Mouse (Mus musculus) MEL (cell line): Measurements from ENCODE around the gene Rtn4rl2. TPM values are rescaled to one million over a fixed set of nuclear protein-coding genes. Genes with fewer than 3 reads are reported as not detected.

Experiments
- DNase-seq: peaks from one replicate; pipeline ENCODE4 v3.0.0; 2011; ENCODE audit warnings: low read depth, low spot score
- H3K27ac ChIP-seq: 2 replicates; pipeline ENCODE4 v1.5.1; 2012; ENCODE audit warnings: low read depth, mild to moderate bottlenecking, control low read depth, low read length, moderate library complexity; ENCODE audit not compliant: control insufficient read depth
- H3K27me3 ChIP-seq, 2 experiments: fragments of 150-350 bp in 1 of 2; sonication (generic) in 1 of 2; 2 replicates each; pipeline ENCODE4 v1.6.1; 2012; ENCODE audit warnings: low read length in 2 of 2, mild to moderate bottlenecking in 2 of 2, improper control_type of control experiment in 1 of 2, moderate library complexity in 1 of 2; ENCODE audit not compliant: insufficient read depth in 2 of 2, control insufficient read depth in 1 of 2
- H3K36me3 ChIP-seq, 2 experiments: 2 replicates each; pipeline ENCODE4 v1.6.1; 2012 to 2014; ENCODE audit warnings: low read length in 2 of 2, improper control_type of control experiment in 1 of 2, inconsistent platforms in 1 of 2, mild to moderate bottlenecking in 1 of 2; ENCODE audit not compliant: insufficient read depth in 2 of 2, control insufficient read depth in 1 of 2
- H3K4me1 ChIP-seq, 2 experiments: fragments of 150-350 bp in 1 of 2; sonication (generic) in 1 of 2; 2 replicates each; pipeline ENCODE4 v1.6.1; 2012; ENCODE audit warnings: low read length in 2 of 2, improper control_type of control experiment in 1 of 2, mild to moderate bottlenecking in 1 of 2; ENCODE audit not compliant: insufficient read depth in 2 of 2, control insufficient read depth in 1 of 2
- H3K4me3 ChIP-seq, 2 experiments: fragments of 150-350 bp in 1 of 2; sonication (generic) in 1 of 2; 2 replicates each; pipeline ENCODE4 v1.5.1; 2012; ENCODE audit warnings: low read depth in 2 of 2, low read length in 2 of 2, mild to moderate bottlenecking in 2 of 2, moderate library complexity in 2 of 2, control low read depth in 1 of 2, improper control_type of control experiment in 1 of 2; ENCODE audit not compliant: control insufficient read depth in 1 of 2, insufficient read depth in 1 of 2
- H3K79me2 ChIP-seq: 2 replicates; pipeline ENCODE4 v1.6.1; 2012; ENCODE audit warnings: mild to moderate bottlenecking, low read length, moderate library complexity; ENCODE audit not compliant: control insufficient read depth, poor library complexity, insufficient read depth
- H3K9ac ChIP-seq: 2 replicates; pipeline ENCODE4 v1.6.1; 2012; ENCODE audit warnings: low read depth, mild to moderate bottlenecking, control low read depth, low read length, moderate library complexity; ENCODE audit not compliant: control insufficient read depth, poor library complexity, severe bottlenecking
- H3K9me3 ChIP-seq: fragments of 150-350 bp; sonication (generic); replicated peaks from 2 replicates; pipeline ENCODE4 v1.6.1; 2012; ENCODE audit warnings: mild to moderate bottlenecking, low read length, improper control_type of control experiment, moderate library complexity; ENCODE audit not compliant: insufficient read depth
- CHD1 ChIP-seq: IDR thresholded peaks from 2 replicates; pipeline ENCODE4 v1.6.1; 2012; ENCODE audit warnings: low read depth, mild to moderate bottlenecking, inconsistent platforms, low read length, improper control_type of control experiment
- CHD2 ChIP-seq: IDR thresholded peaks from 2 replicates; pipeline ENCODE4 v1.6.1; 2011; ENCODE audit warnings: low read length, improper control_type of control experiment
- CTCF ChIP-seq, 3 experiments: IDR thresholded peaks in 2 of 3; conservative IDR thresholded peaks in 1 of 3; 2 replicates each; pipeline ENCODE4 v1.5.1; 2011 to 2012; ENCODE audit warnings: low read length in 3 of 3, low read depth in 2 of 3, mild to moderate bottlenecking in 2 of 3, improper control_type of control experiment in 1 of 3, inconsistent platforms in 1 of 3, mixed read lengths in 1 of 3, moderate library complexity in 1 of 3; ENCODE audit not compliant: control insufficient read depth in 1 of 3, insufficient read depth in 1 of 3, poor library complexity in 1 of 3, severe bottlenecking in 1 of 3
- EP300 ChIP-seq, 2 experiments: IDR thresholded peaks; 2 replicates each; pipeline ENCODE4 v1.6.1; 2011; ENCODE audit warnings: improper control_type of control experiment in 2 of 2, low read length in 2 of 2, low read depth in 1 of 2, mild to moderate bottlenecking in 1 of 2
- GABPA ChIP-seq: IDR thresholded peaks from 2 replicates; pipeline ENCODE4 v1.6.1; 2012; ENCODE audit warnings: low read depth, mild to moderate bottlenecking, inconsistent platforms, low read length, improper control_type of control experiment, moderate library complexity
- GATA1 ChIP-seq: IDR thresholded peaks from 2 replicates; pipeline ENCODE4 v1.6.1; 2011; ENCODE audit warnings: low read depth, low read length, improper control_type of control experiment
- HCFC1 ChIP-seq: IDR thresholded peaks from 2 replicates; pipeline ENCODE4 v1.6.1; 2012; ENCODE audit warnings: low read depth, mild to moderate bottlenecking, inconsistent platforms, low read length, improper control_type of control experiment, moderate library complexity
- JUND ChIP-seq: IDR thresholded peaks from 2 replicates; pipeline ENCODE4 v1.6.1; 2011; ENCODE audit warnings: low read depth, mild to moderate bottlenecking, improper control_type of control experiment, low read length
- MEF2A ChIP-seq: IDR thresholded peaks from 2 replicates; pipeline ENCODE4 v1.6.1; 2014; ENCODE audit warnings: low read depth, mild to moderate bottlenecking, inconsistent platforms, low read length, improper control_type of control experiment; ENCODE audit not compliant: poor library complexity, insufficient replicate concordance, severe bottlenecking; ENCODE audit errors: extremely low read depth
- MYC ChIP-seq: IDR thresholded peaks from 2 replicates; pipeline ENCODE4 v1.6.1; 2011; ENCODE audit warnings: low read depth, mild to moderate bottlenecking, low read length, improper control_type of control experiment, moderate library complexity
- NELFE ChIP-seq: IDR thresholded peaks from 2 replicates; pipeline ENCODE4 v1.6.1; 2011; ENCODE audit warnings: low read depth, low read length, improper control_type of control experiment
- NRF1 ChIP-seq: IDR thresholded peaks from 2 replicates; pipeline ENCODE4 v1.6.1; 2014; ENCODE audit warnings: low read depth, mild to moderate bottlenecking, inconsistent platforms, low read length, improper control_type of control experiment, moderate library complexity; ENCODE audit not compliant: poor library complexity, insufficient read depth, severe bottlenecking
- POLR2AphosphoS2 ChIP-seq: IDR thresholded peaks from 2 replicates; pipeline ENCODE4 v1.6.1; 2011; ENCODE audit warnings: low read length, improper control_type of control experiment
- RAD21 ChIP-seq: IDR thresholded peaks from 2 replicates; pipeline ENCODE4 v1.6.1; 2011; ENCODE audit warnings: mild to moderate bottlenecking, low read depth, low read length, improper control_type of control experiment
- RCOR1 ChIP-seq: IDR thresholded peaks from 2 replicates; pipeline ENCODE4 v1.6.1; 2012; ENCODE audit warnings: low read depth, mild to moderate bottlenecking, inconsistent platforms, low read length, improper control_type of control experiment
- SIN3A ChIP-seq: IDR thresholded peaks from 2 replicates; pipeline ENCODE4 v1.6.1; 2012; ENCODE audit warnings: low read length, improper control_type of control experiment, inconsistent platforms
- SMC3 ChIP-seq: IDR thresholded peaks from 2 replicates; pipeline ENCODE4 v1.6.1; 2011; ENCODE audit warnings: low read depth, low read length, improper control_type of control experiment
- TAL1 ChIP-seq: IDR thresholded peaks from 2 replicates; pipeline ENCODE4 v1.6.1; 2012; ENCODE audit warnings: mild to moderate bottlenecking, inconsistent platforms, low read length, moderate library complexity, mixed read lengths
- TBP ChIP-seq: IDR thresholded peaks from 2 replicates; pipeline ENCODE4 v1.8.0; 2011; ENCODE audit warnings: low read depth, low read length, improper control_type of control experiment
- TCF12 ChIP-seq: IDR thresholded peaks from 2 replicates; pipeline ENCODE4 v1.6.1; 2014; ENCODE audit warnings: low read depth, mild to moderate bottlenecking, inconsistent platforms, low read length, improper control_type of control experiment, moderate library complexity
- UBTF ChIP-seq: IDR thresholded peaks from 2 replicates; pipeline ENCODE4 v1.6.1; 2012; ENCODE audit warnings: low read depth, mild to moderate bottlenecking, inconsistent platforms, low read length, improper control_type of control experiment, moderate library complexity, borderline replicate concordance; ENCODE audit not compliant: insufficient read depth
- USF1 ChIP-seq: IDR thresholded peaks from 2 replicates; pipeline ENCODE4 v1.6.1; 2014; ENCODE audit warnings: low read depth, mild to moderate bottlenecking, inconsistent platforms, low read length, improper control_type of control experiment, moderate library complexity
- USF2 ChIP-seq, 2 experiments: IDR thresholded peaks; 2 replicates each; pipeline ENCODE4 v1.6.1; 2011 to 2012; ENCODE audit warnings: improper control_type of control experiment in 2 of 2, low read length in 2 of 2, borderline replicate concordance in 1 of 2, inconsistent platforms in 1 of 2, low read depth in 1 of 2, mild to moderate bottlenecking in 1 of 2; ENCODE audit not compliant: insufficient read depth in 1 of 2
- ZKSCAN1 ChIP-seq: IDR thresholded peaks from 2 replicates; pipeline ENCODE4 v1.6.1; 2012; ENCODE audit warnings: low read depth, mild to moderate bottlenecking, inconsistent platforms, low read length, improper control_type of control experiment, moderate library complexity
- ZNF384 ChIP-seq: IDR thresholded peaks from 2 replicates; pipeline ENCODE4 v1.6.1; 2012; ENCODE audit warnings: low read depth, mild to moderate bottlenecking, inconsistent platforms, low read length, improper control_type of control experiment
- polyA plus RNA-seq, 2 experiments: library from polyadenylated mRNA; stranded (reverse) in 1 of 2; unstranded in 1 of 2; fragments of >175 nt in 1 of 2; fragments of >200 nt in 1 of 2; gene quantifications; 2 replicates each; pipeline versions ENCODE4 v1.2.1 to v1.2.4; 2012; ENCODE audit warnings: low replicate concordance in 2 of 2, low read depth in 1 of 2; ENCODE audit not compliant: insufficient read length in 2 of 2, insufficient read depth in 1 of 2, missing spikeins in 1 of 2
- total RNA-seq: library from RNA; depleted of rRNA; stranded (reverse); fragments of 300-350 nt; gene quantifications from 2 replicates; pipeline ENCODE4 v1.2.3, GENCODE M21; 2012

The Rtn4rl2 gene
- total and polyA plus RNA-seq, 3 experiments, result 0.12 to 1.1 TPM; not detected in 1

DNA sequence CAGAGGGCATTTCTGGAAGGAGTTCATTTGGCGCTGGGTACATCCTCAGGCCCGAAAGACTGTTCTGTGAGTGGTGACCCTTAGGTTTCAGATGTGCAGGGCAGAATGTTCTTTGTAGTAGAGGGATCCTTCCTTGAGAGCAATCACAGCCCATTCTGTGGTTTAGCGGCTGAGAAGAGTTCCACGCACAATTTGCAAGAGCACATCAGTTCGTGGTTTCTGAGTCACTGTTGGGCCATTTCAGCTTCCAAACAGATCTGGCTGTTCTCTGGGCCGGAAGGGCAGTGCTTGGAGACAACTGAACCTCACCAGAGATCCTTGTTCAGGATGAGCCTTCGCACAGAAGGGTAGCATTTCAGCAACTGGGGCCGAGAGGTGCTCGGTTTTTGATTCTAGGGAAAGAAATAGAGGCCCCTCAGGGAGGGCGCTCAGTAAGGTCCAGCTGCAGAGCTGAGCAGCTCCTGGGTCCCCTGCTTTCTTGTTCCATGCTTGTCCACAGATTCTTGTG lies 33.1 kb upstream of the Rtn4rl2 start:
- H3K4me1 ChIP-seq, result no peaks in the 10 kb centered on the region
- peaks cover 0 to 3% of the 10 kb centered on the region in 2 experiments; a peak in 2 of 4 replicates for H3K27me3 ChIP-seq
- no peaks in the 10 kb centered on the region for H3K9me3 ChIP-seq
- no peak overlapping the region for H3K9ac ChIP-seq
- TF ChIP-seq SMC3, result no peak
- no peak for TF ChIP-seq TAL1
- no peak for TF ChIP-seq MEF2A
- no peak for TF ChIP-seq MYC
- no peak for TF ChIP-seq ZNF384
- TF ChIP-seq CHD1, result no peak
- H3K79me2 ChIP-seq, result no peaks in the 10 kb centered on the region
- H3K4me3 ChIP-seq, result no peak overlapping the region
- no peak for DNase-seq
- no peaks in the 10 kb centered on the region for H3K36me3 ChIP-seq
- H3K27ac ChIP-seq, result no peak overlapping the region

DNA sequence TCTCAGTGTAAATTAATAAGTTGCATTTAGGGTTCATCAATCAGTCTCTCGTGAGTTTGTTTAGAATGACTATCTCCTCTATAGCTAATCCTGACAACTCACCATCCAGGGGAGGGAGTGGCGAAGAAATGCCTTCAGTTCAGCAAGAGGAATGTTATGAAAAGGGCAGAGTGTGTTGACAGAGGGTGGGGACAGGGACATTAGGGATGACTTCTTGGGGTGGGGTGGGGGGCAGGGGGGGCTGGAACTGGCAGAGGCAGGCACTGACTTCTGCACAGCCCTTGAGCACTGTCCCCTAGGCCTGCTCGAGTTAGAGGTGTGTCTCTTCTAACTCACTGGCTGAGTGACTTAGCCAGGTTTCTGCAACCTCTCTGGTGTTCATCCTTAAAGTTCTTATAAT lies 31.7 kb upstream of the Rtn4rl2 start:
- Histone ChIP-seq H3K4me1 (no peaks in the 10 kb centered on the region), H3K36me3 (no peaks in the 10 kb centered on the region), H3K27me3 (peaks cover 0 to 3% of the 10 kb centered on the region in 2 experiments; a peak in 2 of 4 replicates), H3K9ac (no peak overlapping the region), H3K9me3 (no peaks in the 10 kb centered on the region), H3K79me2 (no peaks in the 10 kb centered on the region), H3K27ac (no peak overlapping the region), H3K4me3 (no peak overlapping the region)
- TF ChIP-seq JUND (no peak), RAD21 (no peak), CTCF (IDR thresholded peaks at IDR 0.05 in 2 of 3, conservative IDR thresholded peaks at IDR 0.05 in 1 of 3; ENCODE audit: control insufficient read depth in 1 of 3, insufficient read depth in 1 of 3, low read depth in 2 of 3, low read length in 3 of 3, poor library complexity in 1 of 3, severe bottlenecking in 1 of 3) (no peak), POLR2AphosphoS2 (no peak), GABPA (no peak)
- no peak for DNase-seq

DNA sequence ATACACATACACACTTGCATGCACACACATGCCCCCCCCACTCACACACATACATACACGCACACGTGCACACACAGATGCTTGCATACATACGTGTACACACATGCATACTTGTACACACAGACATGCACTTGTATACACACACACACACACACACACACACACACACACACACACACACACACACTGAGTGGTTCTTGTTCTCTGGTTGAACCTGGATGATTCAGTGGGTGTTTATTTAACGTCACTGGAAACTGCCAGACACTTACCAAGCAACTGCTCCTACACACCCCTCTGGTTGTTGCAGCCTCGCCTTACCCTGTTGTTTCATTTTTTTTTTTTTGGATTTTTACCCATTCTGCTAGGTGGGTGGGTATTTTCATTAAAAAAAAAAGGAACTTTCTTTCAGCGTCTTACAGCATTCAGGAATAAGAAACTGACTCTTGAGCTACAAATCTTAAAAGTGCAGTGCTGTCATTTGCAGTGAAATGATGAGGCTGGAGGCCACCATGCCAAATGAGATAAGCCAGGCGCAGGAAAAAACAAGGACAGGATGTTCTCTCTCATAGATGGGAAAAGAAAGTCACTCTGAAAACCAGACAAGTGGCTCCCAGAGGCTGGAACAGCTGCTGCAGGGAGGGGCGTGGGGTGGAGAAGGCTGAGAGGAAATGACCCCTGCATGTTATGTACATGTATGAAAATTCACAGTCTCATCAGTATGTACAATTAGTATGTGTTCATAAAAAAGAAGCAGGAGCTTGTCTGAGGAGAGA lies 30.2 kb upstream of the Rtn4rl2 start:
- no peak overlapping the region for H3K27ac ChIP-seq
- no peak overlapping the region for H3K4me3 ChIP-seq
- peaks cover 0 to 3% of the 10 kb centered on the region in 2 experiments; a peak in 2 of 4 replicates for H3K27me3 ChIP-seq
- H3K9ac ChIP-seq, result no peak overlapping the region
- no peak for DNase-seq
- H3K9me3 ChIP-seq, result no peaks in the 10 kb centered on the region
- H3K36me3 ChIP-seq, result no peaks in the 10 kb centered on the region
- H3K4me1 ChIP-seq, result no peaks in the 10 kb centered on the region
- no peaks in the 10 kb centered on the region for H3K79me2 ChIP-seq
- no peak for TF ChIP-seq RCOR1
- TF ChIP-seq TCF12, result no peak
- TF ChIP-seq USF1, result no peak
- no peak for TF ChIP-seq NRF1
- TF ChIP-seq TBP, result no peak
- TF ChIP-seq CHD2, result no peak
- no peak for TF ChIP-seq GATA1
- no peak for TF ChIP-seq HCFC1
- TF ChIP-seq SIN3A, result no peak
- no peak for TF ChIP-seq ZKSCAN1
- TF ChIP-seq EP300 (IDR thresholded peaks at IDR 0.05; ENCODE audit: low read depth in 1 of 2, low read length in 2 of 2), result no peak
- no peak for TF ChIP-seq UBTF
- TF ChIP-seq USF2 (IDR thresholded peaks at IDR 0.05; ENCODE audit: borderline replicate concordance in 1 of 2, insufficient read depth in 1 of 2, low read depth in 1 of 2, low read length in 2 of 2), result no peak
- TF ChIP-seq CHD1, result no peak
- no peak for TF ChIP-seq NELFE
